Mouse (Mus musculus) myocyte (in vitro differentiated cells): ENCODE results near the gene Epb41l2. TPM values are rescaled to one million over a fixed set of nuclear protein-coding genes. Genes with fewer than 3 reads are reported as not detected.

ENCODE experiments used
- H3K27me3 ChIP-seq: one replicate; pipeline ENCODE4 v1.6.1; 2011; ENCODE audit not compliant: control insufficient read depth, insufficient read depth, insufficient read length
- H3K36me3 ChIP-seq: one replicate; pipeline ENCODE4 v1.6.1; 2011; ENCODE audit not compliant: control insufficient read depth, insufficient read depth
- H3K4me2 ChIP-seq: one replicate; pipeline ENCODE4 v1.6.1; 2011; ENCODE audit warnings: low read depth, control low read depth
- H3K4me3 ChIP-seq: one replicate; pipeline ENCODE4 v1.5.1; 2011; ENCODE audit warnings: mild to moderate bottlenecking, control low read depth, moderate library complexity
- H3K79me2 ChIP-seq: one replicate; pipeline ENCODE4 v1.6.1; 2011; ENCODE audit not compliant: control insufficient read depth, insufficient read depth
- H3ac ChIP-seq: one replicate; pipeline ENCODE4 v1.6.1; 2011; ENCODE audit not compliant: control insufficient read depth, insufficient read length
- CEBPB ChIP-seq: IDR thresholded peaks from 2 replicates; pipeline ENCODE4 v1.6.1; 2011; ENCODE audit warnings: mild to moderate bottlenecking, moderate library complexity; ENCODE audit not compliant: poor library complexity, insufficient read depth, severe bottlenecking
- E2F4 ChIP-seq: IDR thresholded peaks from one replicate; pipeline ENCODE4 v1.6.1; 2011; ENCODE audit warnings: mild to moderate bottlenecking, control low read depth, moderate library complexity; ENCODE audit not compliant: insufficient read depth
- MAX ChIP-seq: IDR thresholded peaks from one replicate; pipeline ENCODE4 v1.6.1; 2011; ENCODE audit warnings: low read depth, mild to moderate bottlenecking, control low read depth
- MYOD1 ChIP-seq, 3 experiments: IDR thresholded peaks; one replicate each; pipeline ENCODE4 v1.6.1; 2011; ENCODE audit warnings: control low read depth in 2 of 3, low read depth in 2 of 3, mild to moderate bottlenecking in 2 of 3, moderate library complexity in 1 of 3; ENCODE audit not compliant: insufficient read length in 2 of 3, control insufficient read depth in 1 of 3
- MYOG ChIP-seq, 3 experiments: IDR thresholded peaks; one replicate each; pipeline ENCODE4 v1.6.1; 2011; ENCODE audit warnings: control low read depth in 2 of 3, low read depth in 2 of 3, mild to moderate bottlenecking in 2 of 3; ENCODE audit not compliant: insufficient read length in 2 of 3, control insufficient read depth in 1 of 3, insufficient read depth in 1 of 3
- POLR2A ChIP-seq: IDR thresholded peaks from one replicate; pipeline ENCODE4 v1.6.1; 2011; ENCODE audit warnings: low read depth, mild to moderate bottlenecking, control low read depth, moderate library complexity; ENCODE audit not compliant: insufficient read length
- POLR2AphosphoS2 ChIP-seq: IDR thresholded peaks from one replicate; pipeline ENCODE4 v1.6.1; 2011; ENCODE audit warnings: low read depth, control low read depth; ENCODE audit not compliant: insufficient read length
- REST ChIP-seq: IDR thresholded peaks from one replicate; pipeline ENCODE4 v1.6.1; 2011; ENCODE audit warnings: mild to moderate bottlenecking, control low read depth, moderate library complexity; ENCODE audit not compliant: insufficient read depth, insufficient read length
- SRF ChIP-seq: IDR thresholded peaks from one replicate; pipeline ENCODE4 v1.6.1; 2011; ENCODE audit warnings: low read depth; ENCODE audit not compliant: control insufficient read depth, insufficient read length
- TCF12 ChIP-seq: IDR thresholded peaks from one replicate; pipeline ENCODE4 v1.6.1; 2011; ENCODE audit warnings: mild to moderate bottlenecking, control low read depth; ENCODE audit not compliant: poor library complexity, insufficient read depth, severe bottlenecking
- TCF3 ChIP-seq: IDR thresholded peaks from one replicate; pipeline ENCODE4 v1.6.1; 2011; ENCODE audit warnings: low read depth, control low read depth; ENCODE audit not compliant: insufficient read length
- USF1 ChIP-seq: IDR thresholded peaks from one replicate; pipeline ENCODE4 v1.6.1; 2011; ENCODE audit warnings: low read depth, mild to moderate bottlenecking, control low read depth, moderate library complexity
- polyA plus RNA-seq: library from polyadenylated mRNA; unstranded; fragments of >200 nt; fragmentation: generic; extraction: Trizol; gene quantifications from one replicate; pipeline ENCODE4 v1.2.1, GENCODE M21; 2012; ENCODE audit warnings: missing spikeins

The Epb41l2 gene
- polyA plus RNA-seq, 1 experiment, result 22.3 TPM

- Histone ChIP-seq H3K79me2 (no peaks in the 10 kb centered on the region), H3K4me2 (no peak overlapping the region), H3ac (no peak overlapping the region), H3K27me3 (no peaks in the 10 kb centered on the region), H3K36me3 (peaks cover 39% of the 10 kb centered on the region), H3K4me3 (no peak overlapping the region)
- no peak for TF ChIP-seq POLR2AphosphoS2
- no peak for TF ChIP-seq TCF3
- no peak for TF ChIP-seq MAX
- no peak for TF ChIP-seq SRF
- no peak for TF ChIP-seq REST
- TF ChIP-seq MYOG (IDR thresholded peaks at IDR 0.05; ENCODE audit: control insufficient read depth in 1 of 3, insufficient read depth in 1 of 3, insufficient read length in 2 of 3, low read depth in 2 of 3), result no peak
- TF ChIP-seq E2F4, result no peak
- no peak for TF ChIP-seq CEBPB
- no peak for TF ChIP-seq MYOD1 (IDR thresholded peaks at IDR 0.05; ENCODE audit: control insufficient read depth in 1 of 3, insufficient read length in 2 of 3, low read depth in 2 of 3)
- TF ChIP-seq POLR2A, result no peak
- TF ChIP-seq TCF12, result no peak
- no peak for TF ChIP-seq USF1
Measured at GRCm38 (mm10) chr10:25503250-25503649, 143.7 kb downstream of the Epb41l2 start.

- H3K4me3 ChIP-seq, result no peak overlapping the region
- H3K4me2 ChIP-seq, result no peak overlapping the region
- H3K27me3 ChIP-seq, result no peaks in the 10 kb centered on the region
- H3K79me2 ChIP-seq, result no peaks in the 10 kb centered on the region
- TF ChIP-seq USF1 (no peak), TCF3 (no peak), TCF12 (no peak), POLR2AphosphoS2 (no peak), CEBPB (no peak), E2F4 (no peak), SRF (no peak), POLR2A (no peak), REST (no peak)
- H3ac ChIP-seq, result no peak overlapping the region
- H3K36me3 ChIP-seq, result peaks cover 31% of the 10 kb centered on the region
Measured at GRCm38 (mm10) chr10:25513821-25514220, 154.2 kb downstream of the Epb41l2 start.

GRCm38 (mm10) chr10:25519954-25520353, 160.4 kb downstream of the Epb41l2 start:
- TF ChIP-seq E2F4, result no peak
- TF ChIP-seq USF1, result no peak
- no peak for TF ChIP-seq CEBPB
- no peak for TF ChIP-seq POLR2AphosphoS2
- no peak for TF ChIP-seq MAX
- TF ChIP-seq MYOD1 (IDR thresholded peaks at IDR 0.05; ENCODE audit: control insufficient read depth in 1 of 3, insufficient read length in 2 of 3, low read depth in 2 of 3), result no peak
- Histone ChIP-seq H3K4me2 (peak overlapping the region; percentile 30), H3K36me3 (peaks cover 26% of the 10 kb centered on the region), H3K4me3 (no peak overlapping the region), H3K79me2 (no peaks in the 10 kb centered on the region), H3K27me3 (no peaks in the 10 kb centered on the region), H3ac (no peak overlapping the region)

- H3K4me3 ChIP-seq, result no peak overlapping the region
- H3K27me3 ChIP-seq, result no peaks in the 10 kb centered on the region
- H3K79me2 ChIP-seq, result no peaks in the 10 kb centered on the region
- TF ChIP-seq MAX, result no peak
- no peak for TF ChIP-seq MYOG (IDR thresholded peaks at IDR 0.05; ENCODE audit: control insufficient read depth in 1 of 3, insufficient read depth in 1 of 3, insufficient read length in 2 of 3, low read depth in 2 of 3)
- peak; percentile 35 for TF ChIP-seq POLR2A
- TF ChIP-seq POLR2AphosphoS2, result no peak
- TF ChIP-seq TCF12, result no peak
- no peak for TF ChIP-seq CEBPB
- no peak for TF ChIP-seq TCF3
- no peak for TF ChIP-seq REST
- H3K4me2 ChIP-seq, result peak overlapping the region; percentile 30
- peaks cover 23% of the 10 kb centered on the region for H3K36me3 ChIP-seq
- H3ac ChIP-seq, result no peak overlapping the region
Measured at GRCm38 (mm10) chr10:25520428-25520827, 160.8 kb downstream of the Epb41l2 start.

GRCm38 (mm10) chr10:25523727-25524126, 164.1 kb downstream of the Epb41l2 start:
- no peaks in the 10 kb centered on the region for H3K27me3 ChIP-seq
- H3K79me2 ChIP-seq, result no peaks in the 10 kb centered on the region
- peaks cover 14% of the 10 kb centered on the region for H3K36me3 ChIP-seq
- no peak overlapping the region for H3K4me3 ChIP-seq
- H3K4me2 ChIP-seq, result no peak overlapping the region
- TF ChIP-seq REST, result no peak
- TF ChIP-seq TCF3, result no peak
- TF ChIP-seq MYOG (IDR thresholded peaks at IDR 0.05; ENCODE audit: control insufficient read depth in 1 of 3, insufficient read depth in 1 of 3, insufficient read length in 2 of 3, low read depth in 2 of 3), result no peak
- TF ChIP-seq CEBPB, result no peak
- TF ChIP-seq SRF, result no peak
- TF ChIP-seq TCF12, result no peak
- TF ChIP-seq MAX, result no peak
- TF ChIP-seq MYOD1 (IDR thresholded peaks at IDR 0.05; ENCODE audit: control insufficient read depth in 1 of 3, insufficient read length in 2 of 3, low read depth in 2 of 3), result no peak
- TF ChIP-seq E2F4, result no peak
- no peak for TF ChIP-seq POLR2AphosphoS2
- TF ChIP-seq USF1, result no peak
- no peak for TF ChIP-seq POLR2A
- no peak overlapping the region for H3ac ChIP-seq
